Mouse (Mus musculus) neural tube, embryonic 14.5 days (tissue): ENCODE measurements at regions not wholly inside any gene's neighbourhood (a gene's known extent, or its start where the extent isn't known, plus 50 kb on each side); places are given as distances from the start of the nearest gene placed in this dataset.

ENCODE experiments used
- ATAC-seq: fragments of 200-750 bp; cut with Nextera tagmentation; 2 replicates; pipeline ENCODE4 v1.8.0; 2017; ENCODE audit warnings: low read depth, mild to moderate bottlenecking, moderate TSS enrichment, moderate library complexity
- H3K27ac ChIP-seq: fragments of 300-500 bp; sonication (generic); 2 replicates; pipeline ENCODE4 v1.5.1; 2014; ENCODE audit warnings: low read depth, mild to moderate bottlenecking, control low read depth, low read length, moderate library complexity, mixed read lengths
- H3K27me3 ChIP-seq: fragments of 300-500 bp; sonication (generic); 2 replicates; pipeline ENCODE4 v1.6.1; 2014; ENCODE audit warnings: low read length; ENCODE audit not compliant: control insufficient read depth, insufficient read depth
- H3K36me3 ChIP-seq: fragments of 300-500 bp; sonication (generic); 2 replicates; pipeline ENCODE4 v1.6.1; 2014; ENCODE audit warnings: low read length, mixed read lengths; ENCODE audit not compliant: control insufficient read depth, insufficient read depth
- H3K4me1 ChIP-seq: fragments of 300-500 bp; sonication (generic); 2 replicates; pipeline ENCODE4 v1.6.1; 2014; ENCODE audit warnings: low read length; ENCODE audit not compliant: control insufficient read depth, insufficient read depth
- H3K4me2 ChIP-seq: fragments of 300-500 bp; sonication (generic); 2 replicates; pipeline ENCODE4 v1.6.1; 2014; ENCODE audit warnings: mild to moderate bottlenecking, low read depth, low read length, control low read depth
- H3K4me3 ChIP-seq: fragments of 300-500 bp; sonication (generic); 2 replicates; pipeline ENCODE4 v1.5.1; 2014; ENCODE audit warnings: low read depth, low read length, control low read depth, mixed read lengths
- H3K9ac ChIP-seq: fragments of 300-500 bp; sonication (generic); replicated peaks from 2 replicates; pipeline ENCODE4 v1.6.1; 2014; ENCODE audit warnings: low read depth, mild to moderate bottlenecking, control low read depth, low read length, mixed read lengths
- H3K9me3 ChIP-seq: fragments of 300-500 bp; sonication (generic); 2 replicates; pipeline ENCODE4 v1.6.1; 2016; ENCODE audit warnings: low read length; ENCODE audit not compliant: control insufficient read depth
- WGBS: fragments of 180-500 bp; shearing (Covaris S2); extraction: QIAGEN DNeasy Blood & Tissue Kit; methylation state at CpG from one replicate; pipeline ENCODE4 v1.1.7; 2014; 5-methylcytosine and 5-hydroxymethylcytosine counted together

DNA sequence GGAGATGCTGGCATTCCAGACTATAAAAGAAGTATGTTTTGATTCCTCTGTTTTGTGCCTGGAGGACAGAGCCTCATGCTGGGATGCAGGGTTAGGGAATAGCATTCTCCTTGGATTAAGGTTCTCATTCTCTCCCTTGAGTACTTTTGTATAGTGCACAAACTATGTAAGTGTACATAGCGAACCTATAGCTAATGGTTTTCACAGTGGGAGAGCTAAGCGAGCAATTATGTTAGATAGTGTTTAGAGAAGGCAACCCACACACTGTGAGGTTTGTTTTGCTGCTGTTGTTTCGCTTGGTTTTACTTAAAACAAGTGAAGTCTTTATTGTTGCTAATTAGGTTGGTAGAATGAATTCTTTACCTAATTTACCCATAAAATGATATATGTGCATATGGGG lies 266.2 kb downstream of the 1700017N19Rik start:
- no peaks in the 10 kb centered on the region for H3K36me3 ChIP-seq
- H3K9me3 ChIP-seq, result no peaks in the 10 kb centered on the region
- H3K27me3 ChIP-seq, result no peaks in the 10 kb centered on the region
- peak; percentile 46; the same call in 1 of the 2 replicates for ATAC-seq
- H3K4me2 ChIP-seq, result no peak overlapping the region
- no peak overlapping the region for H3K4me3 ChIP-seq
- no peaks in the 10 kb centered on the region for H3K4me1 ChIP-seq
- H3K9ac ChIP-seq, result no peak overlapping the region
- 77% methylated on average over 3 of the region's 3 CpGs for WGBS
- H3K27ac ChIP-seq, result no peak overlapping the region

- WGBS, result 8% methylated on average over 6 of the region's 6 CpGs
- no peak overlapping the region for H3K4me2 ChIP-seq
Measured at GRCm38 (mm10) chr10:100865501-100866181, 275.4 kb downstream of the 1700017N19Rik start.

DNA sequence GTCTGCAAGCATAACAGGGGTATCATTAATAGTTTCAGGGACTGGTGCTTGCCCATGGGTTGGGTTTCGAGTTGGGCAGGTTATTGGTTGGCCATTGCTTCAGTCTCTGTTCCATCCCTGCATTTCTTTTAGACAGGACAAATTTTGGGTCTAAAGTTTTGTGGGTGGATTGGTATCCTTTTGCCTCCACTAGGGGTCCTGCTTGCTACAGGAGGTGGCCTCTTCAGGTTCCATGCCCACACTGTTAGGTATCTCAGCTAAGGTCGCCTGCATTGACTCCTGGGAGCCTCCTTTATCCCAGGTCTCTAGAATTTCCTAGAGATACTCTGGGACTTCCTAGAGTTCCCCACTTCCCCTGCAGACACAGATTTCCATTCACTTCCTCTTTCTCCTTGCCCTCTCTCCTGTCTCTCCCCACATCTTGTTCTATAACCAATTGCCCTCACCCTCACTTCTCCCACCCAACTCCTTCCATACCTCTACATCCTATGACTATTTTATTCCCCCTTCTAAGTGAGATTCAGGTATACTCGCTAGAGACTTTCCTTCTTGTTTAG lies 278.2 kb downstream of the 1700017N19Rik start:
- no peak overlapping the region for H3K4me3 ChIP-seq

More at GRCm38 (mm10) chr10:100865501-100866181, 275.4 kb downstream of the 1700017N19Rik start:
- Histone ChIP-seq H3K9ac (no peak overlapping the region), H3K4me3 (no peak overlapping the region), H3K36me3 (no peaks in the 10 kb centered on the region), H3K4me1 (no peaks in the 10 kb centered on the region), H3K9me3 (no peaks in the 10 kb centered on the region), H3K27me3 (no peaks in the 10 kb centered on the region), H3K27ac (no peak overlapping the region)
- ATAC-seq, result peak; percentile 95

DNA sequence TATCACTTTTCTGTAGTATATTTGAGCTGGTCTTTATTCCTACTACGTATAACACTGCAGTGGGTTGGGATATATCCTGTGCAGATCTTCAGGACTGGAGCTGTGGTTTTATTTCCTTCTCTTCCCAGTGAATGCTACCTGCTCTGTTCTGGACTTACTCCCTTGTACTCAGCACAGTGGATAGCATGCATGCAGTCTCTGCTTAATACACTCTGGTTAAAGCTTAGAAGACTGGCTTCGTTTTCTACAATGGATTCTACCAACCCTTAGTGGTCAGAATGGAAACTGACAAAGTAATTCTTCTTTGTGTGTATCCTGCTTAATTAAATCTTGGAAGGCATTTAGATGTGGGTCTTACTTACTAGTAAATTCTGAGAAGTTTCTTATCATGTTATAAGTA lies 292.3 kb downstream of the 1700017N19Rik start:
- Histone ChIP-seq H3K36me3 (no peaks in the 10 kb centered on the region), H3K4me2 (no peak overlapping the region), H3K9ac (no peak overlapping the region), H3K27me3 (no peaks in the 10 kb centered on the region), H3K9me3 (no peaks in the 10 kb centered on the region), H3K4me3 (no peak overlapping the region), H3K27ac (no peak overlapping the region), H3K4me1 (no peaks in the 10 kb centered on the region)
- 90% methylated on average over 2 of the region's 2 CpGs for WGBS
- no peak for ATAC-seq

More for the DNA sequence above, 278.2 kb downstream of the 1700017N19Rik start:
- ATAC-seq, result no peak
- no peak overlapping the region for H3K9ac ChIP-seq
- 50% methylated on average over 3 of the region's 3 CpGs for WGBS
- no peaks in the 10 kb centered on the region for H3K4me1 ChIP-seq
- H3K27ac ChIP-seq, result no peak overlapping the region
- no peaks in the 10 kb centered on the region for H3K36me3 ChIP-seq
- no peak overlapping the region for H3K4me2 ChIP-seq
- no peaks in the 10 kb centered on the region for H3K9me3 ChIP-seq
- H3K27me3 ChIP-seq, result no peaks in the 10 kb centered on the region

DNA sequence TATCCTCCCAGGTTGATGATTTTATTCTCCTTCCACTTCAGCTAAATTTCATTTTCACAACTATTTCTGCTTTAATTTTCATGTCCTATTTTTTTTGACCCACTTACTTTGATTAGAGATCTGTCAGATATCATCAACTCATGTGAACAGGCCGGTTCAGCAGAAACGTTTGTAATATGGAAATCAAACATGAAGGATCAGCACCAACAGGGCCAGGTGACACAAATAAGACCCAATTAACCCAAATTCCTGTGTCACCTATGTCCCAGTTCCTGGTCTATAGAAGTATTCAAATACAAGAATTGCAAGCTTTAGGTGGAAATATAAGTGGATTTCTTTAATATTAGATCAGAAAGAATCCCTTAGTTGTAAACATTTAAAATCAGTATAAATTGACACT lies 332.7 kb downstream of the 1700017N19Rik start:
- Histone ChIP-seq H3K4me2 (no peak overlapping the region), H3K9ac (no peak overlapping the region), H3K27me3 (no peaks in the 10 kb centered on the region), H3K27ac (no peak overlapping the region), H3K4me1 (no peaks in the 10 kb centered on the region), H3K9me3 (no peaks in the 10 kb centered on the region), H3K36me3 (no peaks in the 10 kb centered on the region), H3K4me3 (no peak overlapping the region)
- WGBS, result 82% methylated on average over 2 of the region's 2 CpGs
- ATAC-seq, result no peak

GRCm38 (mm10) chr10:100927086-100927485 lies 336.8 kb downstream of the 1700017N19Rik start:
- Histone ChIP-seq H3K36me3 (no peaks in the 10 kb centered on the region), H3K27me3 (no peaks in the 10 kb centered on the region), H3K4me1 (no peaks in the 10 kb centered on the region), H3K4me3 (no peak overlapping the region), H3K27ac (no peak overlapping the region), H3K4me2 (no peak overlapping the region), H3K9me3 (no peaks in the 10 kb centered on the region), H3K9ac (no peak overlapping the region)
- no peak for ATAC-seq
- 73% methylated on average over 3 of the region's 3 CpGs for WGBS

GRCm38 (mm10) chr10:100931739-100932138 lies 341.5 kb downstream of the 1700017N19Rik start:
- no peaks in the 10 kb centered on the region for H3K4me1 ChIP-seq
- no peaks in the 10 kb centered on the region for H3K27me3 ChIP-seq
- no peak overlapping the region for H3K9ac ChIP-seq
- H3K27ac ChIP-seq, result no peak overlapping the region
- no peak overlapping the region for H3K4me3 ChIP-seq
- WGBS, result 94% methylated on average over 1 of the region's 1 CpGs
- H3K4me2 ChIP-seq, result no peak overlapping the region
- no peak for ATAC-seq
- H3K36me3 ChIP-seq, result no peaks in the 10 kb centered on the region
- H3K9me3 ChIP-seq, result no peaks in the 10 kb centered on the region

- 92% methylated on average over 9 of the region's 9 CpGs for WGBS
- H3K4me1 ChIP-seq, result no peaks in the 10 kb centered on the region
- H3K9ac ChIP-seq, result no peak overlapping the region
- no peaks in the 10 kb centered on the region for H3K36me3 ChIP-seq
- no peaks in the 10 kb centered on the region for H3K27me3 ChIP-seq
- H3K4me2 ChIP-seq, result no peak overlapping the region
- no peaks in the 10 kb centered on the region for H3K9me3 ChIP-seq
- no peak for ATAC-seq
- no peak overlapping the region for H3K27ac ChIP-seq
- H3K4me3 ChIP-seq, result no peak overlapping the region
Measured at GRCm38 (mm10) chr10:100958371-100958770, 368.1 kb downstream of the 1700017N19Rik start.

DNA sequence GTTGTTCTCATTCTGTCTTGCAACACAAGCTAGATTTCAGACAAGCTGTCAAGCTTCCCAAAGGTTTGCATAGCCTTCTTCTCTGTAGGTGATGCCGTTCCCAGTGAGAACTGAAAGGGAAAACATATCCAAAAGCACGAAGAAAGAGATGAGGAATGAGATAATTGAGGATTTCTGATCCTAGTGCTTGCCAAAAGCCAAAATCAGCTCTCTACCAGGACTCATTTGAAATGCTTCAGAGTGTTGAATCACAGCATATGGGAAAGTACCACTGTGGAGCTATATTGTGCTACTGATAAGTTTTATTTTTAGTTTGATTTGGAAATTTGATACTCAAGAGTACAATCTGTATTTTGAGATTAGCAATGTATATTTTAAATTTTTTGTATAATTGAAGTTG lies 413.2 kb downstream of the 1700017N19Rik start:
- WGBS, result 88% methylated on average over 2 of the region's 2 CpGs

More for the DNA sequence above, 413.2 kb downstream of the 1700017N19Rik start:
- no peaks in the 10 kb centered on the region for H3K36me3 ChIP-seq
- H3K4me3 ChIP-seq, result no peak overlapping the region
- H3K4me1 ChIP-seq, result no peaks in the 10 kb centered on the region
- no peak overlapping the region for H3K27ac ChIP-seq
- H3K9ac ChIP-seq, result no peak overlapping the region
- H3K27me3 ChIP-seq, result no peaks in the 10 kb centered on the region
- H3K4me2 ChIP-seq, result no peak overlapping the region
- no peaks in the 10 kb centered on the region for H3K9me3 ChIP-seq
- no peak for ATAC-seq
